Comparison of ENCODE assay signal across 20 mouse cellular contexts in genomic region chr19:44104393-44104792, GRCm38 (mm10).
"Had no signal": no experiment of that assay in that cellular context is flagged by ENCODE, and none has a peak within 500 bp of the region (broad histone marks: within the 10 kb centered on the region; RNA-seq: fewer than 3 reads in every experiment).

No protein-coding gene starts in this region.

- ATAC-seq: intestine, postnatal 0 days; liver, postnatal 0 days; lung, postnatal 0 days; midbrain, embryonic 15.5 days had no signal

- H3K27me3 ChIP-seq: kidney, embryonic 15.5 days; limb, embryonic 12.5 days; limb, embryonic 15.5 days; midbrain, embryonic 12.5 days; midbrain, embryonic 15.5 days had no signal

- H3K4me2 ChIP-seq: kidney, embryonic 15.5 days; limb, embryonic 12.5 days; limb, embryonic 15.5 days; liver, embryonic 11.5 days; lung, embryonic 14.5 days; midbrain, embryonic 12.5 days; midbrain, embryonic 15.5 days had no signal

- H3K9me3 ChIP-seq: kidney, embryonic 15.5 days; limb, embryonic 12.5 days; limb, embryonic 15.5 days; midbrain, embryonic 12.5 days; midbrain, embryonic 15.5 days had no signal

- H3K27ac ChIP-seq: kidney, embryonic 15.5 days; limb, embryonic 12.5 days; limb, embryonic 15.5 days; liver, embryonic 14.5 days; macrophage; midbrain, embryonic 12.5 days; midbrain, embryonic 15.5 days; stomach, postnatal 0 days had no signal

- DNase-seq: kidney, adult 2 months; kidney, postnatal 14 days; kidney, postnatal 4 days; left cerebral cortex, postnatal 4 days; liver, postnatal 0 days; lung, embryonic 14.5 days; retina, postnatal 1 day; right cerebral cortex, postnatal 25 days; thymus, postnatal 25 days had no signal

- H3K36me3 ChIP-seq: midbrain, embryonic 15.5 days had no signal

- H3K4me3 ChIP-seq: kidney, embryonic 15.5 days; limb, embryonic 12.5 days; limb, embryonic 15.5 days; midbrain, embryonic 12.5 days; midbrain, embryonic 15.5 days had no signal

- H3K9ac ChIP-seq: kidney, embryonic 15.5 days; limb, embryonic 12.5 days; limb, embryonic 15.5 days; liver, embryonic 14.5 days; liver, postnatal 0 days; lung, embryonic 14.5 days; midbrain, embryonic 12.5 days; midbrain, embryonic 15.5 days had no signal
